Mouse (Mus musculus): ENCODE measurements at regions not wholly inside any gene's neighbourhood (a gene's known extent, or its start where the extent isn't known, plus 50 kb on each side); places are given as distances from the start of the nearest gene placed in this dataset.
"Not testable (repeated sequence)": the region's sequence is repeated elsewhere in the genome, so short reads cannot be mapped to it uniquely, and the experiment has no call there.

DNA sequence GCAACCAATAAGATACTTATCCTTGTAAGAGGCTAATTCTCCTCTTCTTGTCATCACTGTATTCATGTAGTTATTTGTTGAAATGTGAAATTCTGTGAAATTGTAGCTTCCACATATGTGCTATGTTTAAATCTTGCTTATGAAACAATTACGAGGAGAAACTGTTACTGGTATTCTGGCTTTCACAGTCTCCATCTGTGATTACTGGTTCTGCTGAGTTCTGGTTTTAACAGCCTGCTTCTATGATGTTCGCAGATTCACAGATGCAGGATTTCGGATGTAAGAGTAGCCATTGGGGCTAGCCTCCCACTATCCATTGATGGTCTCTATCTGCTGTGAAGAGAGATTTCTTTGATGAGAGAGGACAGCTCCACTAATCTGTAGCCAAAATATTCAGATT, 1067.2 kb upstream of the Aga start:
- no peak for DNase-seq

GRCm38 (mm10) chr8:52451761-52452160, 1059.8 kb upstream of the Aga start:
- DNase-seq: not testable (repeated sequence)

DNA sequence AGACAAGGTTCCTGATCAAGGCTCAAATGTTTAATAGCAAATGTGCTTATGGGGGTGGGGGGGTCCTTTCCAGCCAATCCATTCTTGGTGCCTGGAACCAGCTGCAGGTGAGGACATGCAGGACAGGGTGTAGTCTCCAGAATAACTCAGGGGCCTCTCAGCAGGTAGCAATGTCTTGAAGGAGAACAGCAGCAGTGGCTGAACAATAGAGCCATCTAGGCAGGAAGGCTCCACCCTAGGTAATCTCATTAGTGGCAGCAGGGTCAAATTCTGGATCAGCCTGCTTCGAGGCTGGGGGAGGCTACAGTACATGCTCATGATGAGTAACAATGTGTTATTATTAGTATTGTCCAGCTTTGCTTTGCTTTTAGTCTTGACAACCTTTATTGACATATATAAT, 1055.9 kb upstream of the Aga start:
- peak; percentile 88 for DNase-seq

- no peak for DNase-seq
These were observed 1055.3 kb upstream of the Aga start for GRCm38 (mm10) chr8:52456271-52456670.

GRCm38 (mm10) chr8:52502396-52502795, 1009.1 kb upstream of the Aga start:
- DNase-seq: no peak

GRCm38 (mm10) chr8:52511790-52512189, 999.7 kb upstream of the Aga start:
- DNase-seq: no peak

- no peak for DNase-seq
These were observed 968.2 kb upstream of the Aga start for GRCm38 (mm10) chr8:52543364-52543763.

DNA sequence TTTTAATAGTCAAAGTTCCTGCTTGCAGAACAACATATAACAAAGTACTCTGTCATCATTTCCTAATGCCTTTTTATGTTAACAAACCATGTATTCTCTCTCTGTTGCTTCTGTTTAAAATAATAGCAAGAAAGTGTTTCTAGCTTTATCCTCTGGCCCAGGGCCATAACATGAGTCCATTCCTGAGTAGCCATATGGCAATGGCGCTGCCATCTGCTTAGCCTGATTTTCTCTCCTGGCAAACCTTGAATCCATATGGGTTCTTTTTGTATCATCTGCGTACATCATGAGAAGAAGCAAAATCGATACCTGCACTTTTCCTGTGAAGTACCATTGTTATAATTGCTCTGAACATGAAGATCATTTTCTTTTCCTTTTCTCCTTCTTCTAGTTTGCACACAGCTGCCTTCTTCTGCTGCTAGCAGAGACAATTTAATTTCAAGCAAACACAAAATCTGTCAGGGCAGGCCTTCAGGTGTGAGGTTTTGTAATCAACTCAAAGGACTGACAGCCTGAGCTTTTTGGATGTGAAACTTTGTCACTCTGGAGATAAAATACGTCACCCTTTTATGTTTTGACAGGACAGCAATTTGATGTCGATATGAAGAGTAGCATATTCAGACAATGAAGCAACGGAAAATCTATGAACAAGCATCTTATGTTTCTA, 940.2 kb upstream of the Aga start:
- DNase-seq: no peak
